Mouse (Mus musculus): ENCODE measurements around the gene Gpr19.

The Gpr19 gene

DNA sequence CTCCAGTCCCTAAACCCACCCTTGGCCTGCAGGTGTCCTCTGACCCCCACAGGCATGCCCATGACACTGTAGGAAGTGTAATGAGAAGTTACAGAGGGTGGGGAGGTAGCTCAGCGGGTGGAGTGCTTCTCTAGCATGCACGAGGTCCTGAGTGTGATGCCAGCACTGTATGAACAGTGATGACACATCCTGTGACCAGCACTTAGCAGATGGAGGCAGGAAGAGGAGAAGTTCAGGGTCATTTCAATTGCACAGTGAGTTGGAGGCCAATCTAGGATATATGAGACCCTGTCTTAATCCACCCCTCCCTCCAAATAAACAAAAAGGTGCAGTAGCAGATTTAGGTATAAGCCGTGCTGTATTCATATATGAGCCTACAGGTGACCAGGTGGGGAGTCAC lies 48.4 kb downstream of the Gpr19 start:
- DNase-seq (ENCODE audit: extremely low spot score, low read depth, low spot score): no peak

GRCm38 (mm10) chr6:134849461-134849860 lies 48.9 kb downstream of the Gpr19 start:
- no peak for DNase-seq (ENCODE audit: extremely low spot score, low read depth, low spot score)

DNA sequence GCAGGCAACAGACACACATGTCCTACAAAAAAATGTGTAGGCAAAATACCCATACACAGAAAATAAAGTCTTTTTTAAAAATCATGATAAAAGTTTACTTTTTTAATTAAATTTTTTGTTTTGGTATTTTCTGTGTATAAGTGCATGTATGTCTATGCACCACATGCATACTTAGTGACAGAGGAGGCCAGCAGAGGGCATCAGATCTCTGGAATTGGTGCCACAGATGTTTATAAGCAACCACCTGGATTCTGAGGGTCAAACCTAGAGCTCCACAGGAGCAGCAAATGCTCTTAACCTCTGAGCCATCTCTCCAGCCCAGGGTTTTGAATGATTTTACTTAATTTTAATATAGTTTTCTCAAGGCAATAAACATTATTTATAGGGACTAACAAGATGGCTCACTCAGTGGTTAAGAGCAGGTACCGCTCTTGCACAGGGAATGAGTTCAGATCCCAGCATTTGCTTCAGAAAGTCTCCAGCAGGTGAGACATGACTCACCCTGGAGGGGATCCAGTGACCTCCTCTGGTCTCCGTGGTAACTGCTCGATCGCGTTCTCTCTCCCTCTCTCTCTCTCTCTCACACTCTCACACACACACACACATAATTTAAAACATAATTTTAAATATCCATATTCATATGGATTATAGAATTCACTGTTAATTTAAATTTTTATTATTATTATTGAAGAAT lies 50.0 kb downstream of the Gpr19 start:
- peak; percentile 33 for DNase-seq (ENCODE audit: extremely low spot score, low read depth, low spot score)

DNA sequence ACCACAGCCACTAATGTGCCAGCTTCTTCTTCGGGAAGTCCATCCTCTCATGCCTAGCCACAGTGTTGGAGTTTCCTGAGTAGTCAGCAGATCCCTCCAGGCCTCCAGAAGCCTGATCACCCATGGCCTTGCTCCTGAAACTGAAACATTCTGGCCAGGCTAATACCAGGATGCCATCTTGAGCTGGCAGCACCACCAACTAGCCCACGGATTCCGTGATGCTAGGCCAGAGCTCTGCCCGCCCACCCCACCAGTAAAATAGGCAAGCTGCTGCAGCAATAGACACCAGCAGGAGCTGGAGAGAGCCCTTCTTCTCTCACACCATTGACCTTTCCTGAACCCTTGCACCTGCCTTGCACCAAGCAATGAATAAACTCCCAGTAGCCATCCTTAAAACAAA lies 50.8 kb downstream of the Gpr19 start:
- no peak for DNase-seq (ENCODE audit: extremely low spot score, low read depth, low spot score)

GRCm38 (mm10) chr6:134846308-134846707 lies 52.1 kb downstream of the Gpr19 start:
- no peak for DNase-seq (ENCODE audit: extremely low spot score, low read depth, low spot score)

DNA sequence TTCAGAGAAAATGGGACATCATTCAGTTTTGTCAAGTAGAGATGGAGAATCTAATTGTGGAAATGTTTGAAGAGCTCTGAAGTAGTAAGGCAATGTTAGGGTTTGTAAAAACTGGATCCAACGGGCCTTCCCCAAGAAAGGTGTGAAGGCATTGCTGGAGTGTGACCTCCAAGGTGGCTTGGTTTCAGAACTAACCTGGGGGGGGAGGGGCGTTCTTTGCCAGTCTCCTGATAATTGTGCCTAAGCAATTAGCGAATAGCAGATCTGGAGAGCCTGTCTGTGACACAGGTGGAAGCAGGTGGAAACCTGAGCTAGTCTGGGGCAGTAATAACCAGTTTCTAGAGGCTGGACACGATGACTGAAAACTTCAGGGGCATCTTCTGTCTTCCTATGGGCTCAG lies 52.7 kb downstream of the Gpr19 start:
- no peak for DNase-seq (ENCODE audit: extremely low spot score, low read depth, low spot score)

DNA sequence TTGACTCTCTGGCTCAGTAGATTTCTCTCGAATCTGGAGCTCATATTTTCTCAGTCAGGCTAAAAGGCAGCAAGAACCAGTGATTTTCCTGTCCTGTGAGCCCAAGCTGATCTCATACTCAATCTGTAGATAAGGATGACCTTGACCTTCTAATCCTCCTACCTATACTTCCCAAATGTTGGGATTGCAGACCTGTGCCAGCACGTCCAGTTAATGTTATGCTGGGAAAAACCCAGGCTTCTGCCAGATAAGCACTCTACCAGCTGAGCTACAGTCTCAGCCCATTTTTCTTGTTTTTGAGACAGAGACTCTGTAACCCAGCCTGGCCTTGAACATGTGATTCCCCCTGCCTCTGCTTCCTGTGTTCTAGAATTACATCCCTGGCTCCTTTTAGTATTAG lies 58.0 kb downstream of the Gpr19 start:
- DNase-seq (ENCODE audit: extremely low spot score, low read depth, low spot score): no peak

DNA sequence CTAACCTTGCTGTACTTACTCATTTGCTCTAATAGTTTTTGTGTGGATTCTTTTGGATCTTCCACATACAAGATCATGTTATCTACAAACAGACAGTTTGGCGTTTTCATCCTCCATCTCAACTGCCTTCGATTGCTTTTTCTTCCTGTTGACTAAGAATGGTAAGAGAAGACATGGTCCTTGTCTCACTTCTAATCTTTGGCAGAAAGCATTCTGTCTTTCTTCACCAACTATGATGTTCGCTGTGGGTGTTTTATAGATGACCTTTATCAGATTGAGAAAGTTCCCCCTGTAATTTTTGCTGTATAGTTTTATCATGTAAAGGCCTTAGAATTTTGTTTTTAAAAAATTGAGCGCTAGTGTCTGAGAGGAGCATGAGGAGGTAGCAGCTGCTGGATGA lies 60.3 kb downstream of the Gpr19 start:
- no peak for DNase-seq (ENCODE audit: extremely low spot score, low read depth, low spot score)

- no peak for DNase-seq (ENCODE audit: extremely low spot score, low read depth, low spot score)
Measured at GRCm38 (mm10) chr6:134834585-134835251, 63.7 kb downstream of the Gpr19 start.

DNA sequence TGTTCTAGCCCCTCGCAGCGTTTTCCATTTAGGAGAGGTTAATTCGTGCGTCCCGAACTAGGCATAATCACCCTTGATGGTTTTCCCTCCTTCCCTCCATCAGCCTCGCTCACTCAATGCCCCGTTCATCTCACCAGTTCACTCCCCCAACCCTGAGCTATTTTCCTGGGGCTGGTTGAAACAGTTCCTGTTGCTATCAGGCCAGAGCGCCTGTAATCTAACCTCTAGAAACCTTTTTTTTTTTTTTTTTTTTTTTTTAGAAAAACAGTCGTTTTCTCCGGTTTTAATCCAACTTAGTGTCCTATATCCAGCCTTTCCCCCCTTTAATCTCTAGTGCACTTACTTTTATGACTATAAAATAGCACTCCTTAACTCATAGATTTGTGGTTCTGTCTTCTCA lies 67.6 kb downstream of the Gpr19 start:
- DNase-seq (ENCODE audit: extremely low spot score, low read depth, low spot score): no peak

GRCm38 (mm10) chr6:134829786-134830700 lies 68.3 kb downstream of the Gpr19 start, which contains the start of gene Crebl2:
TSS of gene Crebl2 (plus strand) at chr6:134830154.
- DNase-seq (ENCODE audit: extremely low spot score, low read depth, low spot score): peak; percentile 85

- no peak for DNase-seq (ENCODE audit: extremely low spot score, low read depth, low spot score)
Measured at GRCm38 (mm10) chr6:134822844-134823243, 75.5 kb downstream of the Gpr19 start.

DNA sequence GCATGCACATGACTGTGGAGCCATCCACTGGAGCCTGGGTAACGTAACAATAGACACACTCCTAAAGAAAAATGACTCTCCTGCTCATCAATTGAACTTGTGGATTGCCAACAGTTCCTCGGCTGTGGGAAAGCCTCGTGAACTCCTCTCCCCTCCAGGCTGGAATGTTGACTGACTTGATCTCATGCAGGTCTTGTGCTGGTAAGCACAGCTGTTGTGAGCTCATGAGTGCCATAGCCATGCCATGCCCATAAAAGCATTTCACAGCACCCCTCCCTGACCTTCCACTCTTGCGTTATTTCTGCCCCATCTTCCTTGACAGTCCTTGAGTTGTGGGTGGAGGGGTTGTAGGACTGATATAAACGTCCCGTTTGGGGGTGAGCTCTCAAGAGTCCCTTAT lies 78.0 kb downstream of the Gpr19 start:
- no peak for DNase-seq (ENCODE audit: extremely low spot score, low read depth, low spot score)

GRCm38 (mm10) chr6:134819741-134820140 lies 78.6 kb downstream of the Gpr19 start:
- DNase-seq (ENCODE audit: extremely low spot score, low read depth, low spot score): no peak
